Mouse (Mus musculus) C2C12 (cell line): ENCODE results near the gene Dlk2. TPM values are rescaled to one million over a fixed set of nuclear protein-coding genes. Genes with fewer than 3 reads are reported as not detected.

Source experiments
- H3K27me3 ChIP-seq: one replicate; pipeline ENCODE4 v1.6.1; 2011; ENCODE audit not compliant: control insufficient read depth, insufficient read depth, insufficient read length
- H3K36me3 ChIP-seq: one replicate; pipeline ENCODE4 v1.6.1; 2011; ENCODE audit not compliant: control insufficient read depth, insufficient read depth
- H3K4me3 ChIP-seq: one replicate; pipeline ENCODE4 v1.5.1; 2011; ENCODE audit warnings: mild to moderate bottlenecking, control low read depth; ENCODE audit not compliant: poor library complexity, insufficient read depth, severe bottlenecking
- H3K79me2 ChIP-seq: one replicate; pipeline ENCODE4 v1.6.1; 2011; ENCODE audit not compliant: control insufficient read depth, insufficient read depth
- H3K79me3 ChIP-seq: one replicate; pipeline ENCODE4 v1.6.1; 2011; ENCODE audit warnings: low read depth, control low read depth
- H3ac ChIP-seq: one replicate; pipeline ENCODE3; 2011; ENCODE audit warnings: low read depth; ENCODE audit not compliant: control insufficient read depth, insufficient read length
- CEBPB ChIP-seq: IDR thresholded peaks from one replicate; pipeline ENCODE4 v1.6.1; 2011; ENCODE audit warnings: low read depth, mild to moderate bottlenecking, control low read depth, moderate library complexity
- CTCF ChIP-seq: IDR thresholded peaks from one replicate; pipeline ENCODE4 v1.5.1; 2011; ENCODE audit not compliant: control insufficient read depth, insufficient read depth, insufficient read length
- FOSL1 ChIP-seq: IDR thresholded peaks from one replicate; pipeline ENCODE4 v1.8.0; 2011; ENCODE audit warnings: mild to moderate bottlenecking, low read length; ENCODE audit not compliant: poor library complexity, insufficient read depth, severe bottlenecking
- MAX ChIP-seq: IDR thresholded peaks from one replicate; pipeline ENCODE4 v1.6.1; 2011; ENCODE audit warnings: mild to moderate bottlenecking, control low read depth
- MYOD1 ChIP-seq: IDR thresholded peaks from one replicate; pipeline ENCODE4 v1.6.1; 2011; ENCODE audit warnings: low read depth; ENCODE audit not compliant: control insufficient read depth, insufficient read length
- MYOG ChIP-seq: IDR thresholded peaks from one replicate; pipeline ENCODE4 v1.6.1; 2011; ENCODE audit not compliant: control insufficient read depth, insufficient read length; ENCODE audit errors: extremely low read depth
- USF1 ChIP-seq: IDR thresholded peaks from one replicate; pipeline ENCODE4 v1.6.1; 2011; ENCODE audit warnings: low read depth, mild to moderate bottlenecking, control low read depth, moderate library complexity
- polyA plus RNA-seq: library from polyadenylated mRNA; unstranded; fragments of >200 nt; fragmentation: generic; extraction: Trizol; gene quantifications from one replicate; pipeline ENCODE4 v1.2.1, GENCODE M21; 2012; ENCODE audit warnings: missing spikeins

Dlk2 gene
- polyA plus RNA-seq, 1 experiment = 14.7 TPM

GRCm38 (mm10) chr17:46268026-46268720 is 29.0 kb upstream of the Dlk2 start:
- Histone ChIP-seq H3ac (no peak overlapping the region), H3K27me3 (no peaks in the 10 kb centered on the region), H3K4me3 (no peak overlapping the region), H3K79me2 (peaks cover 94% of the 10 kb centered on the region), H3K79me3 (peaks cover 65% of the 10 kb centered on the region), H3K36me3 (peaks cover 62% of the 10 kb centered on the region)
- TF ChIP-seq CTCF = no peak

- H3K36me3 ChIP-seq = peaks cover 47% of the 10 kb centered on the region
- peak overlapping the region; percentile 12 for H3ac ChIP-seq
- peaks cover 82% of the 10 kb centered on the region for H3K79me2 ChIP-seq
- no peak overlapping the region for H3K4me3 ChIP-seq
- TF ChIP-seq CTCF (no peak), MYOD1 (peak; percentile 90)
- peaks cover 61% of the 10 kb centered on the region for H3K79me3 ChIP-seq
- no peaks in the 10 kb centered on the region for H3K27me3 ChIP-seq
Measured at GRCm38 (mm10) chr17:46269771-46270534, 27.3 kb upstream of the Dlk2 start.

GRCm38 (mm10) chr17:46272058-46272457 is 25.2 kb upstream of the Dlk2 start:
- Histone ChIP-seq H3K79me2 (peaks cover 87% of the 10 kb centered on the region), H3K27me3 (no peaks in the 10 kb centered on the region), H3ac (no peak overlapping the region), H3K79me3 (peaks cover 73% of the 10 kb centered on the region), H3K4me3 (no peak overlapping the region), H3K36me3 (peaks cover 43% of the 10 kb centered on the region)
- no peak for TF ChIP-seq USF1
- peak; percentile 45 for TF ChIP-seq MYOD1

- no peak overlapping the region for H3K4me3 ChIP-seq
- peaks cover 85% of the 10 kb centered on the region for H3K79me2 ChIP-seq
- H3K36me3 ChIP-seq = peaks cover 40% of the 10 kb centered on the region
- no peaks in the 10 kb centered on the region for H3K27me3 ChIP-seq
- peaks cover 71% of the 10 kb centered on the region for H3K79me3 ChIP-seq
- H3ac ChIP-seq = peak overlapping the region; percentile 5
- TF ChIP-seq CTCF (no peak), MYOD1 (no peak), MAX (peak; percentile 19), USF1 (no peak), MYOG (no peak)
Measured at GRCm38 (mm10) chr17:46272675-46273074, 24.5 kb upstream of the Dlk2 start.

- H3ac ChIP-seq = no peak overlapping the region
- no peak overlapping the region for H3K4me3 ChIP-seq
- peaks cover 83% of the 10 kb centered on the region for H3K79me2 ChIP-seq
- peaks cover 61% of the 10 kb centered on the region for H3K79me3 ChIP-seq
- no peaks in the 10 kb centered on the region for H3K27me3 ChIP-seq
- TF ChIP-seq CEBPB = peak; percentile 90
- no peak for TF ChIP-seq CTCF
- peak; percentile 82 for TF ChIP-seq FOSL1
- TF ChIP-seq MYOG = no peak
- peak; percentile 11 for TF ChIP-seq MAX
- no peak for TF ChIP-seq USF1
- TF ChIP-seq MYOD1 = no peak
- peaks cover 45% of the 10 kb centered on the region for H3K36me3 ChIP-seq
Measured at GRCm38 (mm10) chr17:46273803-46274236, 23.4 kb upstream of the Dlk2 start.

- Histone ChIP-seq H3K27me3 (no peaks in the 10 kb centered on the region), H3K79me3 (peaks cover 61% of the 10 kb centered on the region), H3K79me2 (peaks cover 83% of the 10 kb centered on the region), H3K36me3 (peaks cover 48% of the 10 kb centered on the region), H3ac (peak overlapping the region; percentile 36), H3K4me3 (no peak overlapping the region)
- no peak for TF ChIP-seq MYOD1
- no peak for TF ChIP-seq CTCF
- TF ChIP-seq USF1 = no peak
- TF ChIP-seq MAX = no peak
- no peak for TF ChIP-seq FOSL1
- TF ChIP-seq MYOG = no peak
- no peak for TF ChIP-seq CEBPB
Measured at GRCm38 (mm10) chr17:46274465-46274864, 22.8 kb upstream of the Dlk2 start.
